Mouse (Mus musculus): ENCODE results near the gene Itpr1. TPM values are rescaled to one million over a fixed set of nuclear protein-coding genes. Genes with fewer than 3 reads are reported as not detected.

Itpr1 gene
- total RNA-seq, 2 experiments from 2014 or later = 34.0 to 35.5 TPM

GRCm38 (mm10) chr6:108506161-108506560, 293.3 kb downstream of the Itpr1 start:
- DNase-seq (ENCODE audit: low spot score in 2 of 2) = no peak

- DNase-seq (ENCODE audit: low spot score in 2 of 2) = no peak
Measured at GRCm38 (mm10) chr6:108507337-108507736, 294.4 kb downstream of the Itpr1 start.

- DNase-seq (ENCODE audit: low spot score in 2 of 2) = no peak
Measured at GRCm38 (mm10) chr6:108509320-108509719, 296.4 kb downstream of the Itpr1 start.

- DNase-seq (ENCODE audit: low spot score in 2 of 2) = no peak
Measured at GRCm38 (mm10) chr6:108510101-108510500, 297.2 kb downstream of the Itpr1 start.

- no peak for DNase-seq (ENCODE audit: low spot score in 2 of 2)
Measured at GRCm38 (mm10) chr6:108512097-108512496, 299.2 kb downstream of the Itpr1 start.

GRCm38 (mm10) chr6:108512994-108513393, 300.1 kb downstream of the Itpr1 start:
- no peak for DNase-seq (ENCODE audit: low spot score in 2 of 2)

- DNase-seq (ENCODE audit: low spot score in 2 of 2) = no peak
Measured at GRCm38 (mm10) chr6:108516248-108516647, 303.4 kb downstream of the Itpr1 start.

GRCm38 (mm10) chr6:108517241-108517981, 304.5 kb downstream of the Itpr1 start:
- DNase-seq (ENCODE audit: low spot score in 2 of 2) = no peak

- no peak for DNase-seq (ENCODE audit: low spot score in 2 of 2)
Measured at GRCm38 (mm10) chr6:108517986-108518385, 305.1 kb downstream of the Itpr1 start.

- no peak for DNase-seq (ENCODE audit: low spot score in 2 of 2)
Measured at GRCm38 (mm10) chr6:108518552-108518951, 305.7 kb downstream of the Itpr1 start.

- DNase-seq (ENCODE audit: low spot score in 2 of 2) = no peak
Measured at GRCm38 (mm10) chr6:108519327-108519726, 306.4 kb downstream of the Itpr1 start.

- no peak for DNase-seq (ENCODE audit: low spot score in 2 of 2)
Measured at GRCm38 (mm10) chr6:108523956-108524616, 311.2 kb downstream of the Itpr1 start.

- no peak for DNase-seq (ENCODE audit: low spot score in 2 of 2)
Measured at GRCm38 (mm10) chr6:108524617-108525010, 311.7 kb downstream of the Itpr1 start.

GRCm38 (mm10) chr6:108527560-108527959, 314.7 kb downstream of the Itpr1 start:
- DNase-seq (ENCODE audit: low spot score in 2 of 2) = no peak

GRCm38 (mm10) chr6:108527993-108528392, 315.1 kb downstream of the Itpr1 start:
- no peak for DNase-seq (ENCODE audit: low spot score in 2 of 2)

- no peak for DNase-seq (ENCODE audit: low spot score in 2 of 2)
Measured at GRCm38 (mm10) chr6:108529150-108529549, 316.3 kb downstream of the Itpr1 start.

- no peak for DNase-seq (ENCODE audit: low spot score in 2 of 2)
Measured at GRCm38 (mm10) chr6:108530781-108531323, 318.0 kb downstream of the Itpr1 start.

- no peak for DNase-seq (ENCODE audit: low spot score in 2 of 2)
Measured at GRCm38 (mm10) chr6:108531324-108532311, 318.7 kb downstream of the Itpr1 start.

- DNase-seq (ENCODE audit: low spot score in 2 of 2) = peak in 1 of 2 experiments; percentile 66
Measured at GRCm38 (mm10) chr6:108532486-108533179, 319.7 kb downstream of the Itpr1 start.

- no peak for DNase-seq (ENCODE audit: low spot score in 2 of 2)
Measured at GRCm38 (mm10) chr6:108534139-108534538, 321.2 kb downstream of the Itpr1 start.

GRCm38 (mm10) chr6:108534596-108534995, 321.7 kb downstream of the Itpr1 start:
- no peak for DNase-seq (ENCODE audit: low spot score in 2 of 2)

Data from gastrocnemius, postnatal 4 days (tissue).